Mouse (Mus musculus) hindbrain, embryonic 14.5 days (tissue): ENCODE measurements around the gene Ntmt1. TPM values are rescaled to one million over a fixed set of nuclear protein-coding genes. Genes with fewer than 3 reads are reported as not detected.
A peak's percentile ranks its signal among the peaks of the same experiment; 100 is the strongest.

Source experiments
- ATAC-seq: fragments of 200-750 bp; cut with Nextera tagmentation; 2 replicates; pipeline ENCODE4 v1.8.0; 2017; ENCODE audit warnings: moderate number of reproducible peaks, mild to moderate bottlenecking, moderate TSS enrichment, moderate library complexity; ENCODE audit not compliant: low FRiP score
- DNase-seq: peaks from one replicate; pipeline ENCODE4 v3.0.0-alpha.2; 2015; ENCODE audit warnings: low spot score
- H3K27ac ChIP-seq: fragments of 300-500 bp; sonication (generic); 2 replicates; pipeline ENCODE4 v1.5.1; 2014; ENCODE audit warnings: mild to moderate bottlenecking, moderate library complexity
- H3K27me3 ChIP-seq: fragments of 300-500 bp; sonication (generic); 2 replicates; pipeline ENCODE4 v1.6.1; 2014; ENCODE audit warnings: mild to moderate bottlenecking, low read length, mixed read lengths; ENCODE audit not compliant: control insufficient read depth, insufficient read depth
- H3K36me3 ChIP-seq: fragments of 300-500 bp; sonication (generic); replicated peaks from 2 replicates; pipeline ENCODE4 v1.6.1; 2014; ENCODE audit not compliant: control insufficient read depth, insufficient read depth
- H3K4me1 ChIP-seq: fragments of 300-500 bp; sonication (generic); replicated peaks from 2 replicates; pipeline ENCODE4 v1.6.1; 2014; ENCODE audit warnings: antibody characterized with exemption, low read length, mixed read lengths; ENCODE audit not compliant: control insufficient read depth, insufficient read depth
- H3K4me2 ChIP-seq: fragments of 300-500 bp; sonication (generic); replicated peaks from 2 replicates; pipeline ENCODE4 v1.6.1; 2014; ENCODE audit warnings: mild to moderate bottlenecking, moderate library complexity
- H3K4me3 ChIP-seq: fragments of 300-500 bp; sonication (generic); replicated peaks from 2 replicates; pipeline ENCODE4 v1.5.1; 2014; ENCODE audit warnings: mild to moderate bottlenecking, low read length
- H3K9ac ChIP-seq: fragments of 300-500 bp; sonication (generic); 2 replicates; pipeline ENCODE4 v1.6.1; 2014
- H3K9me3 ChIP-seq: fragments of 300-500 bp; sonication (generic); 2 replicates; pipeline ENCODE4 v1.6.1; 2016; ENCODE audit warnings: low read length; ENCODE audit not compliant: control insufficient read depth
- WGBS: fragments of 180-500 bp; shearing (Covaris S2); extraction: QIAGEN DNeasy Blood & Tissue Kit; methylation state at CpG from one replicate; pipeline ENCODE4 v1.1.7; 2014; 5-methylcytosine and 5-hydroxymethylcytosine counted together
- polyA plus RNA-seq: library from polyadenylated mRNA; unstranded; fragments of >200 nt; fragmentation: Nextera tagmentation; extraction: Ambion mirVana; gene quantifications from 2 replicates; pipeline ENCODE4 v1.2.1, GENCODE M21; 2014

Ntmt1 gene
- polyA plus RNA-seq, 1 experiment from 2014 or later: 102 TPM

- no peaks in the 10 kb centered on the region for H3K9me3 ChIP-seq
- no peak overlapping the region for H3K4me2 ChIP-seq
- peak overlapping the region; percentile 51 for H3K27ac ChIP-seq
- 0 out of 2 replicates have a peak overlapping the region, but pooled peaks have one; percentile 12 for H3K9ac ChIP-seq
- H3K27me3 ChIP-seq: peaks cover 3% of the 10 kb centered on the region; the same call in 1 of the 2 replicates
- ATAC-seq: no peak
- no peak overlapping the region for H3K4me3 ChIP-seq
- WGBS: 56% methylated on average over 5 of the region's 5 CpGs
- DNase-seq: no peak
- H3K36me3 ChIP-seq: no peaks in the 10 kb centered on the region
- peaks cover 26% of the 10 kb centered on the region for H3K4me1 ChIP-seq
Observed at GRCm38 (mm10) chr2:30795889-30796275, 11.7 kb upstream of the Ntmt1 start.

- peak overlapping the region; percentile 51 for H3K27ac ChIP-seq
Observed at GRCm38 (mm10) chr2:30796382-30796781, 11.2 kb upstream of the Ntmt1 start.

GRCm38 (mm10) chr2:30799456-30799855, 8.2 kb upstream of the Ntmt1 start:
- Histone ChIP-seq H3K4me3 (no peak overlapping the region), H3K9me3 (no peaks in the 10 kb centered on the region), H3K36me3 (no peaks in the 10 kb centered on the region), H3K9ac (no peak overlapping the region), H3K27me3 (peaks cover 23% of the 10 kb centered on the region), H3K4me1 (peaks cover 33% of the 10 kb centered on the region), H3K27ac (no peak overlapping the region), H3K4me2 (no peak overlapping the region)
- WGBS: 74% methylated on average over 3 of the region's 3 CpGs
- no peak for ATAC-seq
- no peak for DNase-seq

More at GRCm38 (mm10) chr2:30796382-30796781, 11.2 kb upstream of the Ntmt1 start:
- Histone ChIP-seq H3K4me3 (no peak overlapping the region), H3K4me2 (peak overlapping the region; percentile 42), H3K9ac (peak overlapping the region; percentile 12; the same call in 1 of the 2 replicates), H3K27me3 (peaks cover 7% of the 10 kb centered on the region; the same call in 1 of the 2 replicates), H3K4me1 (peaks cover 31% of the 10 kb centered on the region), H3K36me3 (no peaks in the 10 kb centered on the region), H3K9me3 (no peaks in the 10 kb centered on the region)
- 6% methylated on average over 11 of the region's 11 CpGs for WGBS
- ATAC-seq (peak; percentile 82), DNase-seq (peak; percentile 85)

GRCm38 (mm10) chr2:30800671-30801066, 7.0 kb upstream of the Ntmt1 start:
- peaks cover 23% of the 10 kb centered on the region for H3K27me3 ChIP-seq
- H3K36me3 ChIP-seq: no peaks in the 10 kb centered on the region
- peak overlapping the region; percentile 86 for H3K4me2 ChIP-seq
- ATAC-seq (no peak), DNase-seq (no peak)
- no peaks in the 10 kb centered on the region for H3K9me3 ChIP-seq
- H3K4me1 ChIP-seq: peaks cover 30% of the 10 kb centered on the region
- no peak overlapping the region for H3K9ac ChIP-seq
- 36% methylated on average over 7 of the region's 7 CpGs for WGBS
- no peak overlapping the region for H3K27ac ChIP-seq
- H3K4me3 ChIP-seq: peak overlapping the region; percentile 37

DNA sequence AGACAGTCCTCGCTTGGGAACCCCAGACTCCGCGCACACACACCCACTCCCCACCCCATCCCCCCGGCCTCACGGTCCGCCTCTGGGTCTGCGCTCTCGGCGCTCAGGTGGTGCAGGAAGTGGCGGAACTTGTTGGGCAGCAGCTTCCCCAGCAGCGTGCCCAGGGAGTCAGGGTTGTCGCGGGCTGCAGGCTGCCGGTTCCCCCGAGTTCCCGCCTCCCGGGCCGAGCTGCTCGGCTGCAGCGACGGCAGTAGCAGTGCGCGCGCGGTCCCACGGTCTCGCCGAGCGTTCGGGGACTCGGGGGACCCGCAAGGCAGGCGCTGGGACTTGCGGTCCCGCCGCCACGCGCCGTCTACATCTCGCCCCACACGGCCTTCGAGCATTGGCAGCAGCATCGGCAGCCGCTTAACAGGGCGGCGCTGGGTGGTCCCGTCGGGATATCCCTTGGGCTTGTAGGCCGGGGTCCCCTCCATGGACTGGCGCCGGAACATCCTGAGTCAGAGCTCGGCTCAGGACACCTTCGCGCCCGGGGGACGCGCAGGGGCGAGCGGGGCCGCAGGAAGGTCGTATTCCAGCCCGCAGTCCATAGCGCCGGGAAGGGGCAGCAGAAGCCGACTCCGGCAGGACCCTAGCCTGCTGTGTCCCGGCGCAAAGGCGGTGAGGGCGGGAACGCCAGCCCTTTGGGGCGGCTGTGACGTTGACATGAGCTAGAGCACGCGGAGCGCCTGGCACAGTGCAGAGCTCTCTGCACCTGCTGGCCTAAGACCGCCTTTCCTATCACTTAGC, 6.4 kb upstream of the Ntmt1 start:
- Histone ChIP-seq H3K4me1 (peaks cover 24% of the 10 kb centered on the region), H3K27ac (no peak overlapping the region), H3K36me3 (no peaks in the 10 kb centered on the region), H3K4me2 (peak overlapping the region; percentile 86), H3K9ac (peak overlapping the region; percentile 54), H3K27me3 (peaks cover 23% of the 10 kb centered on the region), H3K9me3 (no peaks in the 10 kb centered on the region), H3K4me3 (peak overlapping the region; percentile 37)
- DNase-seq (no peak), ATAC-seq (peak; percentile 56; the same call in 1 of the 2 replicates)
- WGBS: under 1% methylated on average over 76 of the region's 77 CpGs

- H3K27ac ChIP-seq: no peak within 1 kb of the TSS
- H3K9ac ChIP-seq: no peak within 1 kb of the TSS
- peaks cover 23% of the 10 kb centered on the region for H3K27me3 ChIP-seq
- H3K4me3 ChIP-seq: no peak within 1 kb of the TSS
- H3K4me2 ChIP-seq: no peak within 1 kb of the TSS
- no peak for DNase-seq
- H3K36me3 ChIP-seq: no peaks in the 10 kb centered on the region
- no peak for ATAC-seq
- H3K9me3 ChIP-seq: no peaks in the 10 kb centered on the region
- peaks cover 14% of the 10 kb centered on the region for H3K4me1 ChIP-seq
- WGBS: 94% methylated on average over 3 of the region's 3 CpGs
Observed at GRCm38 (mm10) chr2:30803604-30804003, 4.0 kb upstream of the Ntmt1 start, which contains the start of gene 1700001O22Rik. TSS of gene 1700001O22Rik (minus strand) at chr2:30803661.

DNA sequence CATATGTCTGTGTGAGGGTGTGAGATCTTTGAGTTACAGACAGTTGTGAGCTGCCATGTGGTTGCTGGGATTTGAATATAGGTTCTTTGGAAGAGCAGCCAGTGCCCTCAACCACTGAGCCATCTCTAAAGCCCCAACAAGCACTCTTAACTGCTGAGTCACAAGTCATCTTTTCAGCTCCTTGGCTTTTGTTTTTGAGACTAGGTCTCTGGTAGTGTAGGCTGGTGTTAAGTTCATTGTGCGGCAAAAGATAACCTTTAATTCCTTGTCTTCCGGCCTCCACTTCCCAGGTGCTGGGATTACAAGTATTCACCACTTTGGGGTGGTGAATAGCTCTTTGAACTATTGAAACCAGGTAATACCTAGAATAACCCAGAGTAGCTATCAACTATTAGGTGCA, 1.6 kb upstream of the Ntmt1 start:
- Histone ChIP-seq H3K36me3 (no peaks in the 10 kb centered on the region), H3K27me3 (peaks cover 19% of the 10 kb centered on the region), H3K9me3 (no peaks in the 10 kb centered on the region), H3K4me2 (no peak overlapping the region), H3K27ac (no peak overlapping the region), H3K4me3 (no peak overlapping the region), H3K4me1 (peaks cover 23% of the 10 kb centered on the region), H3K9ac (no peak overlapping the region)
- ATAC-seq (no peak), DNase-seq (no peak)
- 97% methylated on average over 2 of the region's 2 CpGs for WGBS

- DNase-seq (no peak), ATAC-seq (peak; percentile 16; the same call in 1 of the 2 replicates)
- no peaks in the 10 kb centered on the region for H3K9me3 ChIP-seq
- H3K4me3 ChIP-seq: peak overlapping the region; percentile 68
- H3K36me3 ChIP-seq: no peaks in the 10 kb centered on the region
- peak overlapping the region; percentile 87 for H3K9ac ChIP-seq
- H3K27ac ChIP-seq: peak overlapping the region; percentile 79
- peak overlapping the region; percentile 93 for H3K4me2 ChIP-seq
- 6% methylated on average over 28 of the region's 28 CpGs for WGBS
- H3K4me1 ChIP-seq: peaks cover 14% of the 10 kb centered on the region
- peaks cover 8% of the 10 kb centered on the region for H3K27me3 ChIP-seq
Observed at GRCm38 (mm10) chr2:30807147-30807647, 429 bp upstream of the Ntmt1 start.

- peak overlapping the region; percentile 93 for H3K4me2 ChIP-seq
- no peaks in the 10 kb centered on the region for H3K27me3 ChIP-seq
- peaks cover 10% of the 10 kb centered on the region for H3K36me3 ChIP-seq
- H3K4me3 ChIP-seq: peak overlapping the region; percentile 68
- WGBS: 5% methylated on average over 10 of the region's 10 CpGs
- H3K9ac ChIP-seq: peak overlapping the region; percentile 87
- no peak for ATAC-seq
- H3K27ac ChIP-seq: peak overlapping the region; percentile 79
- H3K9me3 ChIP-seq: no peaks in the 10 kb centered on the region
- H3K4me1 ChIP-seq: peaks cover 14% of the 10 kb centered on the region
- no peak for DNase-seq
Observed at GRCm38 (mm10) chr2:30808296-30808655, 650 bp downstream of the Ntmt1 start.
